Comparison of ENCODE assay signal across 16 mouse cellular contexts in genomic region chr6:135591085-135591484, GRCm38 (mm10).
DNase-seq lines count a peak whose midpoint lies in the region.
"Had no signal": no experiment of that assay in that cellular context is flagged by ENCODE, and none has a peak within 500 bp of the region (broad histone marks: within the 10 kb centered on the region; RNA-seq: fewer than 3 reads in every experiment).

No protein-coding gene starts in this region.

- peak; percentile 44 to 76 for DNase-seq in layer of hippocampus, adult 18-20 months (ENCODE audit: low spot score in 2 of 2)
- DNase-seq in layer of hippocampus, adult 9-10 months (ENCODE audit: low spot score) = no peak
- DNase-seq in left cerebral cortex, postnatal 36 days (ENCODE audit: low spot score in 2 of 2) = peak; percentile 22 to 31
- DNase-seq in left cerebral cortex, postnatal 4 days = no peak
- DNase-seq in 416B (ENCODE audit: low read depth) = peak; percentile 26
- DNase-seq in brain, adult 2 months (ENCODE audit: low read depth, low spot score) = peak; percentile 77
- no peak for DNase-seq in thymus, postnatal 0 days (ENCODE audit: low spot score)
- DNase-seq: adrenal gland, adult 8-10 months; B cell, adult 2 months; cerebellum, adult 11-12 months; cerebellum, adult 9-10 months; cerebellum, postnatal 25 days; gastrocnemius, postnatal 10 days; heart, adult 18-20 months; heart, postnatal 10 days; heart, postnatal 4 days had no signal

- intact Hi-C loops in left cerebral cortex, postnatal 36 days (cut with DNase I) = no loop called here
- intact Hi-C loops in left cerebral cortex, postnatal 4 days (cut with DNase I) = no loop called here

Comparison
In these comparisons a context has a peak if more than half of its experiments do, and no peak if none do; other contexts are left out.
1. DNase-seq: peak in layer of hippocampus, adult 18-20 months (2 of 2), left cerebral cortex, postnatal 36 days (2 of 2), 416B (single experiment) and brain, adult 2 months (single experiment); none in layer of hippocampus, adult 9-10 months (single experiment), left cerebral cortex, postnatal 4 days (single experiment) and thymus, postnatal 0 days (single experiment).